Mouse (Mus musculus): ENCODE results near the gene Cpne9.

DNA sequence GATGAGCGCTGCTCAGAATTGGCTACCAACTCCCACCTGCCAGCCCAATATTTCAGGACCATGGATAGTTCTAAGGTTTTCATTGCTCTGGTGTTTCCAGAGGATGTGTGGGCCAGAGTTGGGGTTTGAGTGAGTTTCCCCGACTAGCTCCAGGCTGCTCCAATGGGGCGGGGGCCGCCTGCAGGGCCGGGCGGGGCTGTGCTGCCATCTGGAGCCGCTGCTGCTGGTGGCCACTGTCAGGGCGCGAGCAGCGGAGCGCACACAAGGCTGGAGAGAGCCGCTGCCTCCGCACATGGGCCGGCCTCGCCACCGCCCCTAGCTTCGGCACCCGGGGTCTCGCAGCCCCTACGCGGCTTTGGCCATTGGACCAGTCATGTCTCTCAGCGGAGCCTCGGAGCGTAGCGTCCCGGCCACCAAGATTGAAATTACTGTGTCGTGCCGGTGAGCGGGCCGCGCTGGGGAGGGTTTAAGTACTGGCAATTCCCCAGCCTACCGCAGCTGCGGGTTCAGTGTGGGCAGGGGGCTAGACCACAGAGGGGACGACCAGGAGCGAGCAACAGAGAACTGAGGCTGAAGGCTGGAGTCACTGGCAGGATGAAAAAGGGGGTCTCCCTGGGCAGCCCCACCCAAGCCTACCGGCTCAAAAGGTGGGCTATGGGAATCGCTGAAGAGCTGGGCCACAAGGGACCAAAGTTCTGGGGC lies at the start of gene Cpne9:
- TF ChIP-seq GATA1 (IDR thresholded peaks at IDR 0.05; ENCODE audit: borderline replicate concordance, low read length) (no peak), FLI1 (IDR thresholded peaks at IDR 0.05; ENCODE audit: low read length) (no peak)

Measured in megakaryocyte, embryonic 14.5 days (primary cell).